Mouse (Mus musculus): ENCODE measurements around the gene Rrp1.
A peak's percentile ranks its signal among the peaks of the same experiment; 100 is the strongest.

- TF ChIP-seq CTCF (IDR thresholded peaks at IDR 0.05; ENCODE audit: extremely low read depth, insufficient read length, insufficient replicate concordance, low read depth, low read length): peak; percentile 33; the same call in 1 of the 2 replicates
- no peak for TF ChIP-seq POLR2A (IDR thresholded peaks at IDR 0.05; ENCODE audit: low read depth, low read length)
Observed at GRCm38 (mm10) chr10:78461767-78462166, 48.9 kb upstream of the Rrp1 start.
